Mouse (Mus musculus) CD4-positive, CD25-positive, alpha-beta regulatory T cell, adult 9 weeks (primary cell): Measurements from ENCODE around the gene Cyp2b13. TPM values are rescaled to one million over a fixed set of nuclear protein-coding genes. Genes with fewer than 3 reads are reported as not detected.

ENCODE experiments used
- polyA plus RNA-seq: library from polyadenylated mRNA; unstranded; fragments of 100-300 nt; shearing (Covaris generic); gene quantifications from one replicate; pipeline ENCODE4 v1.2.1, GENCODE M21; 2017

Gene Cyp2b13
- not detected for polyA plus RNA-seq

GRCm38 (mm10) chr7:26061197-26061596, at the start of gene Cyp2b13:
TSS of gene Cyp2b13 (plus strand) at chr7:26061497.

Other genes with a start within 250 kb of the Cyp2b13 start
- 7.3 TPM for gene Cyp2s1, start 244.6 kb upstream of the Cyp2b13 start, polyA plus RNA-seq
- gene Cyp2b10, start 163.9 kb upstream of the Cyp2b13 start, polyA plus RNA-seq: not detected
- gene Cyp2b9, start 111.9 kb downstream of the Cyp2b13 start, polyA plus RNA-seq: not detected
- 0.10 TPM for gene Vmn1r184, start 198.8 kb downstream of the Cyp2b13 start, polyA plus RNA-seq
- not detected for gene Cyp2a4, start 245.7 kb downstream of the Cyp2b13 start, polyA plus RNA-seq